Mouse (Mus musculus): Measurements from ENCODE around the gene Aaed1.
A peak's percentile ranks its signal among the peaks of the same experiment; 100 is the strongest.
"Not testable (repeated sequence)": the region's sequence is repeated elsewhere in the genome, so short reads cannot be mapped to it uniquely, and the experiment has no call there.

The Aaed1 gene

GRCm38 (mm10) chr13:64306078-64306477 lies 6.4 kb downstream of the Aaed1 start:
- DNase-seq = no peak

DNA sequence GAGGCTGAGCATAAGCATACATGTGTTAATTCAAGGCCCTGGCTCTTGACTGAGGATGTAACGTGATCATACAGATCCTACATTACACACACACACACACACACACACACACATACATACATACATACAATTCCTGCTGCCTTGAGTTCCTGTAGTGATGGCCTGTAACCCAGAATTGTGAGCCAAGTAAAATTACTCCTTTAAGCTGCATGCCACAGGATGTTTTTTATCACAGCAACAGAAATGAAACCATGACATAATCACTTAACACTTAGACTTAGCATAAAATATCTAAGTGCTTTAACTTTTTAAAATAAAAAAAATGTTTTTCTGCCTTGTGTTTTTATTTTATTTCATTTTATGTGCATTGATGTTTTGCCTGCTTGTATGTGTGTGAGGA lies 13.4 kb downstream of the Aaed1 start:
- DNase-seq = no peak

- no peak for DNase-seq
Measured at GRCm38 (mm10) chr13:64286791-64287190, 25.7 kb downstream of the Aaed1 start.

GRCm38 (mm10) chr13:64286321-64286720 lies 26.2 kb downstream of the Aaed1 start:
- DNase-seq = no peak

GRCm38 (mm10) chr13:64284676-64285075 lies 27.8 kb downstream of the Aaed1 start:
- no peak for DNase-seq

- DNase-seq = no peak
Measured at GRCm38 (mm10) chr13:64280940-64281339, 31.6 kb downstream of the Aaed1 start.

DNA sequence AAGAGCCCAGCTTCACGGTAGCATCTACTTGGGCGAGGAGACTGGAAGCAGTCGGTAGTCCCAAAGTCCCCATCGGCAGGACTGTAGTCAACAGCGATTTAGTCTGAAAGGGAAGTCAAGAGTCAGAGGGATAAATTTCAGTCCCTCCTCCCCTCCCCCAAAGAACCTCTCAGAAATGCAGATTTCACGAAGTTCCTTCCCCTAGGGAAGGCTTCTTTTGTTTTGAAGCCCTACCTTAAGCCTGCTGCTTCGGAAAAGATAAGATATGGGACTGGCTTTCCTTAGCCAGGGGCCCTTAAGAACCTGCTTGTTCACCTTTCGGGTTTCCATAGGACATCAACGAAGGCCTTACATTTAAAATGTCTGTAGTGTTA lies 36.8 kb downstream of the Aaed1 start:
- DNase-seq = no peak

DNA sequence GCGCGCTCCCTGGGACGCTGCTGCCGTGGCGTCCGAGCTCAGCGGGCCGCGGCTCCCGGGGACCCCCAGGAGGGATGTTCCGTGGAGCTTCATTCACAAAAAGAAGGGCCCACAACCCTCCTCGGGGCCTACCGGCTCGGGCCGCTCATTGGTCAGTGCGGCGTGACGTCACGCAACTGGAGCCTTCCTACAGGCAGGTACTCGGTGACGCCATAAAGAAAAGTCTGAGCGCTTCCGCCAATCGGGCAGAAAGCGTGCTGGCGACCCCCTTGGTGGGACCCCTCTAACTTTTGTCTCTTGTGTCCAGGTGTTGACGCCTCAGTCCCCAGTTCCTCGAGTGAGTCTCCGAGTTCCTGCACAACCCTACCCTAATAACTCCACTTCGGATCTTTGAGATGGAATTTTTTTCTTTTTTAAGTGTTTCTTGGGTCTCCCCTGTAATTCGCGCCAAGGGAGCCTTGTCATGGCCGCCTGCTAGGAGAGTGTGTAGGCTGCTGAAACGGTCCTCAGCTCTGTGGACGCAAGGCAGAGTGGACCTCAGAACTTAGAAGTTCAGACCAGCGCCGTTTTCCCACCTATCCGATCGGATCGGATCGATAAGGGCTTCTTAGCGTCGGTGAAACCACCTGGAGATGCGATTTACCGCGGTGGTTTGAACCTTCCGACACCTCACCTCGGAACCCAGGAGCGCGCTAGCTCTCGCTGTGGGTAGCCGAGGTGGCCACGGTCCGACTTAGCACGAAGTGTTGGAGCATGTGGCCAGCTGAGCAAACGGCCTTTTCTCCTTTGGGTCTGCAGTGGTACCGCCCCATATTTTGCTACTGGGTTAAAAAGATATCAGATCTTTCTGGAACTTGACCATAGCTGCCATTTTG lies 37.4 kb downstream of the Aaed1 start, which contains the start of gene Cdc14b:
Gene Cdc14b, minus strand, starts transcription at position 412 of the 875 bp plus-strand sequence.
- DNase-seq = peak; percentile 57 to 76

DNA sequence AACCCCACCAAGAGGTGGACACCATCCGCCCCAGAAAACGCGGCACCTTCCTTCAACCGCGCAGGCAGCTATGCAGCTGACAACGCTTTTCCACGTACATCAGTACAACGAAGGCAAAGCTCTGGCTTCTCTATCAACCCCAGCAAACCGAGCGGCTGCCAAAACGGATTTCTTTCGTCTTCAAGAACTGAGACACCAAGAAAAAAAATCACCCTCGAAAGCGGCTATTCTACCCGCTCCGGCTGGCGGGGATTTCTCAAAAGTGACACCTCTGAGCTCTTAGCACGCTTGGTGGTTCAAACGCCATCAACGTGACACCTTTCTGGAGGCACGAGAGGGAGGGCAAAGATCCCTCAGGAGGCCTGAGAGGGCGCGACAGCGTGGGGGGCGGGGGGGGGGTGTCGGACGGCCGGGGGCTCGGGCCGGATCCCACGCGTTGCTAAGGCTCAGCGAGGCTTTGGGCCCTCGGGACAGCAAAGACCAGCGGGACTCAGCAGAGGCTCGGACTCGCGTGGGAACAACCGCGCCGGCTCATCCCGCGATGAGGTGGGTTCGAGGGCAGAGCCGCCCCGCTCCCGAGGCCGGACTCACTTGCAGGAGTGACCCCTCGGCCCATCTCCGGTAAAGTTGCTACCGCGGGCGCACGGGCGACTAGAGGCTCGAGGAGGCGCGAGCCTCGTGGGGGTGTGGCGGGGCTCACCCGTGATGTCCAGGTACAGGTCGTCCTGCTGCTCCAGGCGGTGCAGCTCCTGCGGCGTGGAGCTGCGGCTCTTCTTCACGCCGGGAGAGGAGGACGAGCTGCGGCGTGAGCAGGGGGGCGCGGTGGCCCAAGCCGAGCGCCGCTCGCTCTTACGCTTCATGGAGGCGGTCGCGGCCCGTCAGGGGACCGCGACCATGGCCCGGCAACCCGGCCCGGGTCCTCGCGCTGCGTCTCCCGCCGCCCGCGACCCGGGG lies 38.3 kb downstream of the Aaed1 start:
- peak in 1 of 2 experiments; percentile 13 for DNase-seq

GRCm38 (mm10) chr13:64273352-64273751 lies 39.2 kb downstream of the Aaed1 start:
- no peak for DNase-seq

DNA sequence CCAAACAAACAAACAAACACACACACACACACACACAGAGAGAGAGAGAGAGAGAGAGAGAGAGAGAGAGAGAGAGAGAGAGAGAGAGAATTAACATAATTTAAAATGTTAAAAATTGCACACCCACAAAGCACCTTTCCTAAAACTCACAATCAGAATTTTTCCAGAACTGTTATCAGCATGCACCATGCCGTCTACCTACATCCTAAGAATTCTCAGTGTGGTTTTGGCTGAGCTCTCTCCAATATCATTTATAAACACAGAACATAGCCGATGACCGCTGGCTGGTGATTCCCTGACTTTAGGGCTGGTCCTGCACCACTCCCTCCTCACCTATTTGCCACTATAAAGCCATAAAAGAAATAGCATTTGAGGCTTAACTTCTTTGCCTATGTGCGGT lies 44.1 kb downstream of the Aaed1 start:
- DNase-seq = no peak

DNA sequence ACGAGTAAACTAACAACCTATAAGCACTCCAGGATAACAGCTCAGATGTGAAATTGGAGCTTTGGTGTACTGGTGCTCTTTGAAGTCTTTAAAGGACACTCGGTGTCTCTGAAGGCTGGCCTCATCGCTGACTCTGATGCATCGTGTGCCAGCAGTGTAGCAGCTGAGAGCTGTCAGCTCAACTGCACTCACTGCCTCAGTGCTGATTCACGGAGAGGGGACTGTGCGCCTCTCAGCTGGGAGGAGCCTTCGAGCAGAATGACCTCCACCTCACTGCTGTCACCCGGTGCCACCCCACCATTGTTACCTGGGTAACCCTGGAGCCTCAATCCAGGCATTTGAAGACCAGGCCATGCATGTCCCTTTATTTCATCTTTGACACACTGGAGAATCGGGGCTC lies 45.4 kb downstream of the Aaed1 start:
- no peak for DNase-seq

DNA sequence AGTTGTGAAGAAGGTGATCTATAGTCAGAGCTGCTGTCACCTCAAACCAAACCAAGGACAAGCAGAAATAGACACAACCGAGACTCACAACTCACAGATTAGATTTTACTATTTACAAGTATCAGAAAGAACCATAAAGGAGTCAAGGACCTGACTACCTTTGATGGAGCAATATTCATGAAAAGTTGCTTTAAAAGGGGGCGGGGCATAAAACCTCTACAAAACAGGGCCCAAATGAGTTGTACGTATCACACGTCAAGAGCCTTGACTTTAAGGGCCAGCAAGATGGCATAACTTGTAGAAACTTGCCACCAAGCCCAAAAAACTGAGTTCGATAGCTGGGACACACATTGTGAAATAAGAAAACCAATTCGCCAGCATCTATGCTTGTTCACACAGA lies 47.9 kb downstream of the Aaed1 start:
- DNase-seq = no peak

DNA sequence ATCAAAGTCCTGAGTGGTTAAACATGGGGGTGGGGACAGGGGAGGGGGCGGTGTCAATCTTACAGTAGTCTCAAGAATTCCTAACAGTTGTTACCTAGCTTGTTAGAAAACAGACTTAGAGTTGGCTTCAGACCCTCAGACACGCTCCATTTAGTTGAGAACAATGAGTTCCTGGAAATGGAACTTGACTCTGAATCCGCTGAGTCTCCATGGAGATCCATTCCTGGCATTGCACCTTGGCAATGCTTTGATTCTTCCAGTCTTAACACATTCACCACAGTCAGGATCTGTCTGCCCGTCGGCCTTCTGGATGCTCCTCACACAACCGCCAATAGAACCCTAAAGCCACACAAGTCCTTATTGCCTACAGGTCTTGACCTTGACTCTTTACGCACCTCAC lies 52.6 kb downstream of the Aaed1 start:
- no peak for DNase-seq

DNA sequence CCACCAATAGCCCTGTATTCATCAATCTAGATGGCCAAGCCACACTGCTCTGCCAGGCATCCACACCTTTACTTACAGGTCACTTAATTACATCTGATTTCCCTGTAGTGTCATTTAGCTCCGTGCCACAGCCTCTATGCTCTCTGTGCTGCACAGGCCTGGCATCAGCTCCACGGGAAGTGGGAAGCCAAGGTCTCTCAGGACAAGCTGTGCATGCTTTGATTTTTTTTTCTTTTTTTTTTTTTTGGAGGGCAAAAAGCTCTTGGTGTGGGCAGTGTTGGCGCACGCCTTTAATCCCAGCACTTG lies 54.0 kb downstream of the Aaed1 start:
- no peak for DNase-seq

DNA sequence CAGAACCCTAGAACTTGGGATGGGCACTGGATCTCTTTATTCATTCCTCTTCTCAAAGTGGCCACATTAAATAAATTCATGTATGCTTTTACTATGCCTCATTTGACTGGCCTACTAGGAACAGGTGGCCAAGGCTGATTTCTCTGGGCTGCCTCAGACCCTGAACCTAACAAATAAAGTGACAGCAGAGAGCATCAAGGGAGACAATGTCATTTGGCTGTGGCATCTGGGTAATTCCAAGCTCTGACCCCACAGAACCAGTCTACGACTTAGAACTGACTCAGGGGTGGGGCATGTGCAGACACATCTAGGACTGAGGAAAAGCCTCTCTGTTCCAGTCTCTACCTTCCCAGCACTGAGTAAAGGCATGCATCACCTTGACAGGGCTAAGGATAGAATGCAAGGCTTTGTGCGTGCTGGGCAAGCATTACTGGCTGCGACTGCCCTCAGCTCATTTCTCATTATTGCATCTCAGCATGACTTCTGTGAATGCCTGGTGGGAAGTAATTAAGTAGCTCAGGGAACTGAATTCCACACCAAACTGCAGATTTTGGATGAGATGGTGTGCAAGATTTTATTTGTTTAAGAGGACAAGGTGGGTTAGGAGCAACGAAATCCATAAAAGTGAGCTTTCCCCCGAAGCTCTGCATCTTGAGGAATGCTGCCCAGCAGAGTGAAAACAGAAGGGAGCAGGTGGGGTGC lies 54.5 kb downstream of the Aaed1 start:
- no peak for DNase-seq

DNA sequence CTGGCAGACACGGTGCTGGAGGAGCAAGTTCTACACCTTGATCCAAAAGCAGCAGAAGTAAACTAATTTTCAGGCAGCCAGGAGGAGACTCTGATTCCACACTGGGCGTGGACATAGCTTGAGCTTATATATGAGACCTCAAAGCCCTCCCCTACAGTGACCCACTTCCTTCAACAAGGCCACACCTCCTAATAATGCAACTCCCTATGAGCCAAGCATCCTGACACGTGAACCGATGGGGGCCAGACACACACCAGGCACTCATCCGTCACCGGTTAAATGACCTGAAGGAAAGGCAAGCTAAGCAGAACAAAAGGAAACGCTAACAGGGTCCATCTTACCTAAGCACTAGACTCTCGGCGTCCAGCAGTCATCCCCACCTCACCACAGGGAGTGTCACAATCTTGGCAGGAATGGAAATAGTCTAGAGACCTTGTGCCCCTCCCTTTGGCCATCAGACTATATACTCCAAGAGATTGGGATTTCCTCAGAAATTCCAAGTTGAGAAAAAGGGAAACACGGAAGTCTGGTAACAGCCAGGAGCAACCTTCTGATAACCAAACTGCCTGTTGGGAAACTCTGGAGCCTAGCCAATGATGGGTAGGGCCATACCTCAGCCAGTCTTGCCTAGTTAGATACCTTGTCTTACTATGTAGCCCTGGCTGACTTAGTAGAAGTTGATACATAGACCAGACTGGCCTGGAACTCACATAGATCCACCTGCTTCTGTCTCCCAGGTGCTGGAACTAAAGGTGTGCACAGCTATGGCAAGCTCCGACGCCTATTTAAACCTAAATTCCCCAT lies 55.3 kb downstream of the Aaed1 start:
- DNase-seq = no peak

DNA sequence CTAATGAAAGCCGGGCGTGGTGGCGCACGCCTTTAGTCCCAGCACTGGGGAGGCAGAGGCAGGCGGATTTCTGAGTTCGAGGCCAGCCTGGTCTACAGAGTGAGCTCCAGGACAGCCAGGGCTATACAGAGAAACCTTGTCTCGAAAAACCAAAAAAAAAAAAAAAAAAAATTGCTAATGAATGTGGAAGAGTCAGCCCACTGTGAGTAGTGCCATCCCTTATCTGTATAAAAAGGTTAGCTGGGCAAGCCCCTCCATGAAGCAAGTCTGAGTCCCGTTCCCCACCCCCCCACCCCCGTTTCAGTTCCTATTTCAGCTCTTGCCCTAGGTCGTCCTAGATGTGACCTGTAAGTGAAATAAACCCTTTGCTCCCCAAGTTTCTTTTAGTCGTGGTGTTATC lies 58.3 kb downstream of the Aaed1 start:
- not testable (repeated sequence) for DNase-seq

- DNase-seq = no peak
Measured at GRCm38 (mm10) chr13:64253697-64254096, 58.8 kb downstream of the Aaed1 start.

DNA sequence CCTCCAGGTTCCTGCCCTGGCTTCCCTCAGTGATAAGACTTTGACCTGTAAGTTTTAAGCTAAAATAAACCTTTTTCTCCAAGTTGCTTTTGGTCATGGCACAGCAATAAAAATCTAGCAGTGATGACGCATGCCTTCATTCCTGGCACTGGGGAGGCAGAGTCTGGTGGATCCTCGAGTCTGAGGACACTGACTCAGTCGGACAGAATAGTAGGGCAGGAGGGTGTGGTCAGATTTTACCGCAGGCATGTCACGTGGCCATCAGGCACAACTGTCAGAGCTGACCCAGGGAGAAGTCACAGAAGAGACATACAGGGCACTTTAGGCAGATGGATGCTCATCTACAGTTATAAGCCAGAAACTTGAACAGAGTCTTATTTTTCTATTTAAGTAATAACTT lies 60.4 kb downstream of the Aaed1 start:
- no peak for DNase-seq

DNA sequence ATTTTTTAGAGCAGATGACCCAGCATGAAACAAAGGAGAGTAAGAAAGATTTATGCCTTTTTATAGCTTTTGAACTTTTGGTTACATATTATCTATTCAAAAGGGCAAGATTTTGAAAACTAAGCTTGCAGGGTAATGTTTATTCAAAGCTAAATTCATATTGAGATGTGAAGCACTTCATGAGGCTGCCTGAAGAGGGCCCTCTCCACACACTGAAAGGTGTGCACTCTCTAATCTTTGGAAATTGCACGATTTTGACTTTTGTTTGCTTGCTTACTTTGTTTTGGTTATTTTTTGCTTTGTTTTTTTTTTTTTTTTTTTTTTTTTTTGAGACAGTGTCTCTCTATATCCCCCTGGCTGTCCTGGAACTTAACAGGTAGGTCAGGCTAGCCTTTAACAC lies 62.1 kb downstream of the Aaed1 start:
- no peak for DNase-seq

DNA sequence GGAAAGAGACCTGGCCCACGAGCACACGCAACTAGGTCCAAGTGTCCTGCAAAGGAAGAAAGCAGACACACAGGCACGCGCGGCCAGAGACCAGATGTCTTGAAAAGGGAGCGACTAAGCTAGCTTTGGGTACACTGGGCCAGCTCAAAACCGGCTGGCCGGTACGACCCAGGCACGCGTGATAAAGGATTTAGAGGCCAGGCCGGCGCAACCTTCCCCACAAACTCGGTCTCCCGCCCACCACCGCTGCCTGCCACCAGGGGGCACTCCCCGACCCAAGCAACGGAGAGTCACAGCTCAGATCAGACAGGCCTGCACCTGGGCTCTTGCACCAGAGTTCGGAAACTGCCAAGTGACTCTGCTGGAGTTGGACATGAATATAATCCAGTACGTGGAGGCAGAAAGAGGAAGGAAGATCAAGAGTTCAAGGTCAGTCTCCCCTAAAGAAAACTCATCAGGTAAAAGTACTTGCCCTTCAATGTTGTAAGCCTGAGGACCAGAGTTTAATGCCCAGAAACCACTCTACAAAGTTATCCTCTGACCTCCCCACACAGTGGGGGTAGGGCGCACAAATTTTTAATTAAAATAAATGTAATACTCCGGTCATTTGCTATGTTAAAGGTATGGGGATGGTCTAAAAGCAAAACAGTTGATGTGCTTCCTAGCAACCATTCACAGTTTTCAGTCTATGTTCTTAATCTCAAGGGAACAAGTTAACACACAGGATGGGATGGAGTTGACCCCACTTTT lies 63.6 kb downstream of the Aaed1 start:
- DNase-seq = peak; percentile 82 to 85

All from thymus, adult 18-20 months (tissue).